ENCODE assay signal across 24 mouse cellular contexts in genomic region chr6:87756896-87757295, GRCm38 (mm10). TPM values are rescaled to one million over a fixed set of nuclear protein-coding genes. Genes with fewer than 3 reads are reported as not detected.
DNase-seq lines count a peak whose midpoint lies in the region; ATAC-seq and TF ChIP-seq lines count a peak whose summit lies in the region.
"Had no signal": no experiment of that assay in that cellular context is flagged by ENCODE, and none has a peak within 500 bp of the region (broad histone marks: within the 10 kb centered on the region; RNA-seq: fewer than 3 reads in every experiment).

No protein-coding gene starts in this region.

- TF ChIP-seq CTCF in midbrain, postnatal 0 days (IDR thresholded peaks at IDR 0.05), result no peak

- H3K36me3 ChIP-seq in forebrain, embryonic 11.5 days (ENCODE audit: control insufficient read depth, insufficient read depth, low read length), result no peaks in the 10 kb centered on the region
- no peaks in the 10 kb centered on the region for H3K36me3 ChIP-seq in forebrain, embryonic 13.5 days (ENCODE audit: poor library complexity, severe bottlenecking)
- H3K36me3 ChIP-seq in heart, embryonic 10.5 days, result no peaks in the 10 kb centered on the region
- no peaks in the 10 kb centered on the region for H3K36me3 ChIP-seq in midbrain, embryonic 11.5 days (ENCODE audit: control insufficient read depth, insufficient read depth, low read length)
- H3K36me3 ChIP-seq in midbrain, postnatal 0 days (ENCODE audit: insufficient read depth, low read length), result peaks cover 6% of the 10 kb centered on the region; the same call in 1 of the 2 replicates
- H3K36me3 ChIP-seq: G1E had no signal

- no peak overlapping the region for H3K9ac ChIP-seq in forebrain, embryonic 11.5 days (ENCODE audit: low read length)
- no peak overlapping the region for H3K9ac ChIP-seq in forebrain, embryonic 13.5 days
- no peak overlapping the region for H3K9ac ChIP-seq in midbrain, embryonic 11.5 days (ENCODE audit: low read length)
- no peak overlapping the region for H3K9ac ChIP-seq in midbrain, postnatal 0 days (replicated peaks; ENCODE audit: low read length, poor library complexity, severe bottlenecking)

- H3K4me3 ChIP-seq in forebrain, embryonic 11.5 days (ENCODE audit: low read depth, low read length), result no peak overlapping the region
- no peak overlapping the region for H3K4me3 ChIP-seq in forebrain, embryonic 13.5 days
- no peak overlapping the region for H3K4me3 ChIP-seq in heart, embryonic 10.5 days
- H3K4me3 ChIP-seq in midbrain, embryonic 11.5 days (ENCODE audit: low read depth, low read length), result no peak overlapping the region
- H3K4me3 ChIP-seq in midbrain, postnatal 0 days (ENCODE audit: low read depth, low read length), result no peak overlapping the region

- no peak overlapping the region for H3K27ac ChIP-seq in forebrain, embryonic 11.5 days (ENCODE audit: low read depth, low read length)
- H3K27ac ChIP-seq in forebrain, embryonic 13.5 days, result no peak overlapping the region
- H3K27ac ChIP-seq in heart, embryonic 10.5 days, result no peak overlapping the region
- no peak overlapping the region for H3K27ac ChIP-seq in midbrain, embryonic 11.5 days (ENCODE audit: low read depth, low read length)
- H3K27ac ChIP-seq in midbrain, postnatal 0 days (ENCODE audit: low read depth, low read length), result no peak overlapping the region

- no peaks in the 10 kb centered on the region for H3K9me3 ChIP-seq in forebrain, embryonic 11.5 days (ENCODE audit: control insufficient read depth, low read length)
- no peaks in the 10 kb centered on the region for H3K9me3 ChIP-seq in forebrain, embryonic 13.5 days (replicated peaks)
- no peaks in the 10 kb centered on the region for H3K9me3 ChIP-seq in heart, embryonic 10.5 days
- H3K9me3 ChIP-seq in midbrain, embryonic 11.5 days (ENCODE audit: control insufficient read depth, low read length), result no peaks in the 10 kb centered on the region
- no peaks in the 10 kb centered on the region for H3K9me3 ChIP-seq in midbrain, postnatal 0 days (ENCODE audit: low read length)
- H3K9me3 ChIP-seq: G1E had no signal

- DNase-seq in forebrain, embryonic 11.5 days (ENCODE audit: low spot score), result peak; percentile 36
- peak; percentile 85 for DNase-seq in heart, adult 11 months
- DNase-seq in heart, postnatal 14 days, result no peak
- peak; percentile 63 for DNase-seq in heart, embryonic 10.5 days (ENCODE audit: low spot score)
- no peak for DNase-seq in heart, adult 8-10 months (ENCODE audit: low spot score)
- DNase-seq in midbrain, embryonic 11.5 days (ENCODE audit: low spot score, missing footprints), result peak; percentile 72
- DNase-seq in midbrain, postnatal 0 days (ENCODE audit: low spot score), result no peak
- DNase-seq: adrenal gland, adult 2 months; adrenal gland, adult 8-10 months; adrenal gland, postnatal 10 days; adrenal gland, postnatal 14 days; adrenal gland, postnatal 25 days; adrenal gland, postnatal 36 days; B cell, adult 2 months; cerebellum, adult 11 months; cerebellum, adult 11-12 months had no signal

- intact Hi-C loops in heart, postnatal 14 days (cut with DNase I), result no loop called here

- H3K4me2 ChIP-seq in forebrain, embryonic 11.5 days (ENCODE audit: low read depth, low read length, severe bottlenecking), result no peak overlapping the region
- no peak overlapping the region for H3K4me2 ChIP-seq in forebrain, embryonic 13.5 days
- no peak overlapping the region for H3K4me2 ChIP-seq in midbrain, embryonic 11.5 days
- no peak overlapping the region for H3K4me2 ChIP-seq in midbrain, postnatal 0 days (ENCODE audit: low read depth, low read length, poor library complexity, severe bottlenecking)

- WGBS in forebrain, embryonic 11.5 days, result 91% methylated on average over 8 of the region's 8 CpGs
- WGBS in forebrain, embryonic 13.5 days, result 92% methylated on average over 8 of the region's 8 CpGs
- 82% methylated on average over 8 of the region's 8 CpGs for WGBS in heart, embryonic 10.5 days
- WGBS in midbrain, embryonic 11.5 days, result 94% methylated on average over 8 of the region's 8 CpGs
- WGBS in midbrain, postnatal 0 days, result 90% methylated on average over 8 of the region's 8 CpGs

- H3K27me3 ChIP-seq in forebrain, embryonic 11.5 days (ENCODE audit: control insufficient read depth, insufficient read depth, low read length), result no peaks in the 10 kb centered on the region
- H3K27me3 ChIP-seq in forebrain, embryonic 13.5 days, result no peaks in the 10 kb centered on the region
- H3K27me3 ChIP-seq in heart, embryonic 10.5 days (ENCODE audit: insufficient read depth, poor library complexity, severe bottlenecking), result 0 out of 2 replicates have a peak, but pooled peaks cover 7% of the 10 kb centered on the region
- no peaks in the 10 kb centered on the region for H3K27me3 ChIP-seq in midbrain, embryonic 11.5 days (ENCODE audit: control insufficient read depth, insufficient read depth, low read length)
- H3K27me3 ChIP-seq in midbrain, postnatal 0 days (ENCODE audit: insufficient read depth, low read length), result no peaks in the 10 kb centered on the region

- no peaks in the 10 kb centered on the region for H3K4me1 ChIP-seq in forebrain, embryonic 11.5 days (replicated peaks; ENCODE audit: control insufficient read depth, insufficient read depth, low read length)
- H3K4me1 ChIP-seq in forebrain, embryonic 13.5 days, result no peaks in the 10 kb centered on the region
- 0 out of 2 replicates have a peak, but pooled peaks cover 2% of the 10 kb centered on the region for H3K4me1 ChIP-seq in heart, embryonic 10.5 days
- no peaks in the 10 kb centered on the region for H3K4me1 ChIP-seq in midbrain, embryonic 11.5 days (ENCODE audit: control insufficient read depth, insufficient read depth, low read length)
- no peaks in the 10 kb centered on the region for H3K4me1 ChIP-seq in midbrain, postnatal 0 days (ENCODE audit: insufficient read depth, low read length)

- no peak for ATAC-seq in forebrain, embryonic 11.5 days (replicated peaks; ENCODE audit: low FRiP score)
- no peak for ATAC-seq in forebrain, embryonic 13.5 days
- ATAC-seq in midbrain, embryonic 11.5 days (ENCODE audit: low FRiP score), result no peak
- no peak for ATAC-seq in midbrain, postnatal 0 days (ENCODE audit: low FRiP score)
- ATAC-seq: activated CD4-positive, CD25-positive, alpha-beta regulatory T cell, adult 4 months; CD4-positive, CD25-positive, alpha-beta regulatory T cell, adult 4 months; Patski had no signal

RNA-seq across cellular contexts. Expression of gene Gp9, which starts 21.0 kb away (rescaled TPM):
- 2.5 and 2.8 TPM in 2 replicates for polyA plus RNA-seq in forebrain, embryonic 11.5 days (2014; fragmentation: Nextera tagmentation; extraction: Ambion mirVana)
- polyA plus RNA-seq in forebrain, embryonic 13.5 days (2015; fragmentation: Nextera tagmentation; extraction: Ambion mirVana), result 0.77 and 0.89 TPM in 2 replicates
- 1 to 10 TPM in 1 of 2 experiments, under 1 TPM in 1; 0.33 to 1.0 TPM for total RNA-seq in heart, postnatal 14 days (2021)
- 4.8 and 6.2 TPM in 2 replicates for polyA plus RNA-seq in heart, embryonic 10.5 days (2016; fragmentation: Nextera tagmentation; extraction: Ambion mirVana)
- 1 to 10 TPM in 3 of 4 experiments, under 1 TPM in 1; 0.81 to 3.6 (median 1.6) TPM for total RNA-seq in heart, adult 8-10 months (2022)
- polyA plus RNA-seq in midbrain, embryonic 11.5 days (2014; fragmentation: Nextera tagmentation; extraction: Ambion mirVana), result 1.8 and 2.5 TPM in 2 replicates
- total RNA-seq in midbrain, postnatal 0 days (2014; rRNA removed), result 1.7 TPM in 1 of 2 replicates, not detected in the other
- polyA plus RNA-seq in midbrain, postnatal 0 days (2015; fragmentation: Nextera tagmentation; extraction: Ambion mirVana), result not detected in 2 replicates
- total RNA-seq: adrenal gland, postnatal 25 days; adrenal gland, postnatal 36 days; CH12.LX; ES-E14 had no signal
- polyA plus RNA-seq: activated CD4-positive, CD25-positive, alpha-beta regulatory T cell, adult 4 months; C2C12; CD4-positive, CD25-positive, alpha-beta regulatory T cell, adult 4 months; Patski had no signal

RNA-seq across cellular contexts. Expression of gene Efcc1, which starts 26.2 kb away (rescaled TPM):
- 1.5 TPM in 2 replicates for polyA plus RNA-seq in forebrain, embryonic 11.5 days (2014; fragmentation: Nextera tagmentation; extraction: Ambion mirVana)
- 0.96 and 1.1 TPM in 2 replicates for polyA plus RNA-seq in forebrain, embryonic 13.5 days (2015; fragmentation: Nextera tagmentation; extraction: Ambion mirVana)
- total RNA-seq in heart, postnatal 14 days (2021), result 1 to 10 TPM; 3.1 to 3.2 TPM
- polyA plus RNA-seq in heart, embryonic 10.5 days (2016; fragmentation: Nextera tagmentation; extraction: Ambion mirVana), result 0.21 and 0.25 TPM in 2 replicates
- total RNA-seq in heart, adult 8-10 months (2022), result 1 to 10 TPM in 3 of 4 experiments, under 1 TPM in 1; 0.53 to 1.2 (median 1.1) TPM
- polyA plus RNA-seq in midbrain, embryonic 11.5 days (2014; fragmentation: Nextera tagmentation; extraction: Ambion mirVana), result 6.1 and 6.4 TPM in 2 replicates
- total RNA-seq in midbrain, postnatal 0 days (2014; rRNA removed), result 6.6 and 15.8 TPM in 2 replicates
- polyA plus RNA-seq in midbrain, postnatal 0 days (2015; fragmentation: Nextera tagmentation; extraction: Ambion mirVana), result 8.7 and 11.2 TPM in 2 replicates
- total RNA-seq: CH12.LX, ES-E14 had no signal
- polyA plus RNA-seq: G1E had no signal

RNA-seq across cellular contexts. Expression of gene Rab43, which starts 55.1 kb away (rescaled TPM):
- 9.4 and 9.7 TPM in 2 replicates for polyA plus RNA-seq in forebrain, embryonic 11.5 days (2014; fragmentation: Nextera tagmentation; extraction: Ambion mirVana)
- 7.4 and 7.9 TPM in 2 replicates for polyA plus RNA-seq in forebrain, embryonic 13.5 days (2015; fragmentation: Nextera tagmentation; extraction: Ambion mirVana)
- total RNA-seq in heart, postnatal 14 days (2021), result 10 to 100 TPM; 16.7 to 17.4 TPM
- polyA plus RNA-seq in heart, embryonic 10.5 days (2016; fragmentation: Nextera tagmentation; extraction: Ambion mirVana), result 4.4 and 5.1 TPM in 2 replicates
- total RNA-seq in heart, adult 8-10 months (2022), result 10 to 100 TPM in 1 of 4 experiments, 1 to 10 TPM in 3; 7.9 to 13.3 (median 9.0) TPM
- polyA plus RNA-seq in midbrain, embryonic 11.5 days (2014; fragmentation: Nextera tagmentation; extraction: Ambion mirVana), result 7.7 and 8.0 TPM in 2 replicates
- 23.2 and 31.6 TPM in 2 replicates for total RNA-seq in midbrain, postnatal 0 days (2014; rRNA removed)
- polyA plus RNA-seq in midbrain, postnatal 0 days (2015; fragmentation: Nextera tagmentation; extraction: Ambion mirVana), result 7.7 and 9.9 TPM in 2 replicates

Comparison
In these comparisons a context has a peak if more than half of its experiments do, and no peak if none do; other contexts are left out.
1. DNase-seq: peak in forebrain, embryonic 11.5 days (single experiment), heart, adult 11 months (single experiment), heart, embryonic 10.5 days (single experiment) and midbrain, embryonic 11.5 days (single experiment); none in heart, postnatal 14 days (0 of 2), heart, adult 8-10 months (single experiment) and midbrain, postnatal 0 days (single experiment).